Mouse (Mus musculus) CH12.LX (cell line): Measurements from ENCODE around the gene Oosp3. TPM values are rescaled to one million over a fixed set of nuclear protein-coding genes. Genes with fewer than 3 reads are reported as not detected.

Experiments used
- DNase-seq: peaks from one replicate; pipeline ENCODE4 v3.0.0-alpha.2; 2013; ENCODE audit errors: extremely low read depth
- H3K27ac ChIP-seq: 2 replicates; pipeline ENCODE4 v1.5.1; 2012; ENCODE audit warnings: low read depth, mild to moderate bottlenecking, control low read depth, moderate library complexity; ENCODE audit not compliant: insufficient read depth
- H3K27me3 ChIP-seq: replicated peaks from 2 replicates; pipeline ENCODE3; 2012; ENCODE audit warnings: inconsistent platforms
- H3K36me3 ChIP-seq, 2 experiments: replicated peaks in 1 of 2; 2 replicates each; pipeline versions ENCODE3 to v1.6.1; 2012; ENCODE audit warnings: inconsistent platforms in 1 of 2, low read length in 1 of 2, mild to moderate bottlenecking in 1 of 2, mixed read lengths in 1 of 2, moderate library complexity in 1 of 2; ENCODE audit not compliant: control insufficient read depth in 1 of 2, insufficient read depth in 1 of 2
- H3K4me1 ChIP-seq, 2 experiments: 2 replicates each; pipeline ENCODE4 v1.6.1; 2012; ENCODE audit warnings: inconsistent platforms in 1 of 2, moderate library complexity in 1 of 2; ENCODE audit not compliant: insufficient read depth in 2 of 2, control insufficient read depth in 1 of 2
- H3K4me2 ChIP-seq: 2 replicates; pipeline ENCODE4 v1.6.1; 2012; ENCODE audit warnings: low read depth, mild to moderate bottlenecking, control low read depth; ENCODE audit not compliant: poor library complexity, insufficient read depth, severe bottlenecking
- H3K4me3 ChIP-seq, 3 experiments: fragments of 150-350 bp in 1 of 3; sonication (generic) in 1 of 3; replicated peaks in 1 of 3; 2 replicates each; pipeline versions ENCODE3 to v1.5.1; 2011 to 2012; ENCODE audit warnings: low read depth in 2 of 3, low read length in 2 of 3, mild to moderate bottlenecking in 2 of 3, moderate library complexity in 2 of 3, control low read depth in 1 of 3, improper control_type of control experiment in 1 of 3, inconsistent platforms in 1 of 3, mixed read lengths in 1 of 3; ENCODE audit not compliant: poor library complexity in 1 of 3
- H3K79me2 ChIP-seq: replicated peaks from 2 replicates; pipeline ENCODE4 v1.6.1; 2012; ENCODE audit warnings: mild to moderate bottlenecking, moderate library complexity; ENCODE audit not compliant: control insufficient read depth, poor library complexity, insufficient read depth, severe bottlenecking; ENCODE audit errors: extremely low read depth
- H3K9ac ChIP-seq: 2 replicates; pipeline ENCODE4 v1.6.1; 2012; ENCODE audit warnings: low read depth, mild to moderate bottlenecking, control low read depth, moderate library complexity; ENCODE audit not compliant: insufficient read depth
- H3K9me3 ChIP-seq: replicated peaks from 2 replicates; pipeline ENCODE3; 2012; ENCODE audit warnings: low read length, inconsistent platforms, mixed read lengths
- CHD1 ChIP-seq: IDR thresholded peaks from 2 replicates; pipeline ENCODE4 v1.6.1; 2012; ENCODE audit warnings: low read depth, low read length, improper control_type of control experiment, inconsistent platforms
- CTCF ChIP-seq, 2 experiments: IDR thresholded peaks in 1 of 2; conservative IDR thresholded peaks in 1 of 2; 2 replicates each; pipeline ENCODE4 v1.5.1; 2011 to 2012; ENCODE audit warnings: low read depth in 2 of 2, low read length in 2 of 2, improper control_type of control experiment in 1 of 2, inconsistent platforms in 1 of 2, mild to moderate bottlenecking in 1 of 2, moderate library complexity in 1 of 2
- ELF1 ChIP-seq: IDR thresholded peaks from 2 replicates; pipeline ENCODE4 v1.6.1; 2014; ENCODE audit warnings: low read depth, mild to moderate bottlenecking, inconsistent platforms, low read length, improper control_type of control experiment
- EP300 ChIP-seq: IDR thresholded peaks from 2 replicates; pipeline ENCODE4 v1.6.1; 2011; ENCODE audit warnings: low read length, improper control_type of control experiment
- ETS1 ChIP-seq: conservative IDR thresholded peaks from 2 replicates; pipeline ENCODE4 v1.6.1; 2012; ENCODE audit warnings: low read depth, mild to moderate bottlenecking, inconsistent platforms, low read length, improper control_type of control experiment, moderate library complexity
- GABPA ChIP-seq: IDR thresholded peaks from 2 replicates; pipeline ENCODE4 v1.6.1; 2012; ENCODE audit warnings: low read depth, low read length, improper control_type of control experiment, inconsistent platforms; ENCODE audit not compliant: insufficient replicate concordance
- HCFC1 ChIP-seq: IDR thresholded peaks from 2 replicates; pipeline ENCODE4 v1.6.1; 2012; ENCODE audit warnings: low read depth, mild to moderate bottlenecking, inconsistent platforms, low read length, improper control_type of control experiment
- JUND ChIP-seq: conservative IDR thresholded peaks from 2 replicates; pipeline ENCODE4 v1.6.1; 2011; ENCODE audit warnings: low read depth, low read length, improper control_type of control experiment
- MAFK ChIP-seq: IDR thresholded peaks from 2 replicates; pipeline ENCODE4 v1.6.1; 2011; ENCODE audit warnings: low read length, improper control_type of control experiment; ENCODE audit not compliant: insufficient replicate concordance
- MAX ChIP-seq: IDR thresholded peaks from 2 replicates; pipeline ENCODE4 v1.6.1; 2011; ENCODE audit warnings: low read length, improper control_type of control experiment
- MXI1 ChIP-seq: IDR thresholded peaks from 2 replicates; pipeline ENCODE4 v1.6.1; 2011; ENCODE audit warnings: mild to moderate bottlenecking, low read depth, low read length, improper control_type of control experiment
- NELFE ChIP-seq: IDR thresholded peaks from 2 replicates; pipeline ENCODE4 v1.6.1; 2011; ENCODE audit warnings: low read depth, low read length, improper control_type of control experiment
- NRF1 ChIP-seq: IDR thresholded peaks from 2 replicates; pipeline ENCODE4 v1.6.1; 2014; ENCODE audit warnings: low read depth, mild to moderate bottlenecking, inconsistent platforms, low read length, improper control_type of control experiment, moderate library complexity
- POLR2A ChIP-seq: IDR thresholded peaks from 2 replicates; pipeline ENCODE4 v1.6.1; 2011; ENCODE audit warnings: low read depth, mild to moderate bottlenecking, improper control_type of control experiment, low read length
- SMC3 ChIP-seq: IDR thresholded peaks from 2 replicates; pipeline ENCODE4 v1.6.1; 2011; ENCODE audit warnings: low read depth, low read length, improper control_type of control experiment
- TBP ChIP-seq: conservative IDR thresholded peaks from 2 replicates; pipeline ENCODE4 v1.6.1; 2011; ENCODE audit warnings: low read depth, low read length, improper control_type of control experiment
- TCF12 ChIP-seq: IDR thresholded peaks from 2 replicates; pipeline ENCODE4 v1.6.1; 2014; ENCODE audit warnings: low read depth, mild to moderate bottlenecking, inconsistent platforms, low read length, improper control_type of control experiment
- USF2 ChIP-seq: conservative IDR thresholded peaks from 2 replicates; pipeline ENCODE4 v1.6.1; 2011; ENCODE audit warnings: low read depth, low read length, improper control_type of control experiment
- ZMIZ1 ChIP-seq: IDR thresholded peaks from 2 replicates; pipeline ENCODE4 v1.6.1; 2012; ENCODE audit warnings: low read depth, mild to moderate bottlenecking, inconsistent platforms, low read length, improper control_type of control experiment
- ZNF384 ChIP-seq: IDR thresholded peaks from 2 replicates; pipeline ENCODE4 v1.6.1; 2012; ENCODE audit warnings: low read depth, low read length, improper control_type of control experiment, inconsistent platforms
- dilution Hi-C: fragments of 300-500 bp; cut with MboI; formaldehyde crosslinking; loops from 2 replicates; pipeline ENCODE4 v1.14.3; 2020; ENCODE audit warnings: low sequenced_read_pairs; ENCODE audit not compliant: extremely low pct_unique_long_range_greater_than_20kb, extremely low pct_ligation_motif_present
- in situ Hi-C: fragments of 300-500 bp; cut with MboI; formaldehyde crosslinking; loops from 3 replicates; pipeline ENCODE4 v1.14.3; 2019; ENCODE audit warnings: low sequenced_read_pairs, low pct_ligation_motif_present, low pct_unique_long_range_greater_than_20kb, mixed read lengths
- polyA plus RNA-seq: library from polyadenylated mRNA; unstranded; fragments of >175 nt; gene quantifications from 2 replicates; pipeline ENCODE4 v1.2.1, GENCODE M21; 2012; ENCODE audit warnings: low read depth; ENCODE audit not compliant: insufficient read length
- total RNA-seq, 2 experiments: library from RNA; depleted of rRNA; stranded (reverse); fragments of 300-350 nt in 1 of 2; fragments of >200 nt in 1 of 2; gene quantifications; 2 replicates each; pipeline ENCODE4 v1.2.3; 2012 to 2014

The Oosp3 gene
- total and polyA plus RNA-seq, 3 experiments: not detected

DNA sequence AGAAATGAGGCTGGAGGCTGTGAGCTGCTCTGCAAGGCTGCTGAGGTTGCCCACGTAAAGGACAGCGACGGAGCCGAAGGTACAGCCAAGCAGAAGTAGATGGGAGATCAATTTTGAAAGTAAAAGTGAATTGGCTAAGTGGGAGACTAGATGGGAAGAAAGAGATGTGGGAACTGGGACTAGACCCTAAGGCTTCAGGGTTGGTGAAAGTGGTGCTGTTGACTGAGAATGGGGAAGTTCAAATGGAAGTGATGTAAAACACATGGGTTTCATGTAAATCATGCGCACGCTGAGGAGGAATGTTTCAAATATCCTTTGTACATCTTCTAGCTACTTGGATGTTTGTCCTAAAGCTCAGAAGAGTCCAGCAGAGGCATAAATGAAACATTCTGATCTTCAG is 1.5 kb downstream of the Oosp3 start:
- Histone ChIP-seq H3K4me2 (peak overlapping the region; percentile 51), H3K79me2 (no peaks in the 10 kb centered on the region), H3K4me1 (peaks cover 3 to 19% of the 10 kb centered on the region in 2 experiments; a peak in 3 of 4 replicates), H3K36me3 (no peaks in the 10 kb centered on the region), H3K9me3 (no peaks in the 10 kb centered on the region), H3K27me3 (no peaks in the 10 kb centered on the region), H3K27ac (no peak overlapping the region), H3K4me3 (no peak overlapping the region), H3K9ac (no peak overlapping the region)
- DNase-seq: peak; percentile 24
- in situ Hi-C loops (loop anchor here (10.0 kb wide), 1 partner anchor 84 kb away; no protein-coding TSS in a partner anchor), dilution Hi-C loops (no loop called here)
- TF ChIP-seq GABPA: no peak
- TF ChIP-seq TBP: 0 out of 2 replicates have a peak, but pooled peaks have one; percentile 15
- peak; percentile 48; the same call in 1 of the 2 replicates for TF ChIP-seq EP300

GRCm38 (mm10) chr19:11712451-11712850 is 15.6 kb downstream of the Oosp3 start:
- Histone ChIP-seq H3K4me3 (no peak overlapping the region), H3K27ac (no peak overlapping the region), H3K9ac (no peak overlapping the region), H3K36me3 (no peaks in the 10 kb centered on the region), H3K4me2 (no peak overlapping the region), H3K27me3 (no peaks in the 10 kb centered on the region), H3K9me3 (no peaks in the 10 kb centered on the region), H3K4me1 (peaks cover 0 to 2% of the 10 kb centered on the region in 2 experiments; a peak in 2 of 4 replicates), H3K79me2 (no peaks in the 10 kb centered on the region)
- DNase-seq: no peak
- dilution Hi-C loops (no loop called here), in situ Hi-C loops (no loop called here)
- no peak for TF ChIP-seq MAX
- TF ChIP-seq ETS1: no peak
- no peak for TF ChIP-seq ZMIZ1
- no peak for TF ChIP-seq NRF1
- TF ChIP-seq TCF12: no peak
- no peak for TF ChIP-seq MAFK
- no peak for TF ChIP-seq NELFE
- TF ChIP-seq ZNF384: no peak
- TF ChIP-seq POLR2A: no peak
- TF ChIP-seq CHD1: no peak
- no peak for TF ChIP-seq GABPA
- no peak for TF ChIP-seq TBP
- no peak for TF ChIP-seq MXI1
- TF ChIP-seq JUND: no peak
- no peak for TF ChIP-seq USF2

DNA sequence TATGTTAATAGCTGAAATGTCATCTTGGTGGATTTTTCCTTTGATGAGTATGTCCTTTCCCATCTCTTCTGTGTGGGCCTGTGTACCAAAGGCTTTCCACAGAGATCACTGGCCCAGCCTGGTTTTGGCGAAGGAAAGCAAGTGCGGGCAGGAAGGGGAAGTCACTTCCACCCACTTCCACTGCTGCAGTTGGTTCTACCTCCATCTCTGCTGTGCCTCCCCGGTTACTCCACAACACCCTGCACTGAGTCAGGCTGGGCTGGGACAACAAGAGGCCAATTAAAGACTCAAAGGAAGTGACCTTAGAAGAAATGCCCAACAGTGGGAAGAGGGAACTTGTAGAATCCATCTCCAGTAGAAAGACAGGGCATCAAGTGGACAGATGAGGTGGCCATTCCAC is 23.2 kb downstream of the Oosp3 start:
- Histone ChIP-seq H3K36me3 (no peaks in the 10 kb centered on the region), H3K9me3 (no peaks in the 10 kb centered on the region), H3K79me2 (no peaks in the 10 kb centered on the region), H3K9ac (no peak overlapping the region)
- in situ Hi-C loops: no loop called here
- TF ChIP-seq ELF1 (no peak), ZMIZ1 (no peak), SMC3 (no peak), GABPA (no peak), EP300 (no peak), HCFC1 (no peak), CTCF (conservative IDR thresholded peaks at IDR 0.05 in 1 of 2, IDR thresholded peaks at IDR 0.05 in 1 of 2; ENCODE audit: low read depth in 2 of 2, low read length in 2 of 2) (no peak)
- TF ChIP-seq, all 38 proteins: peak for 0
- DNase-seq: no peak
- dilution Hi-C loops: no loop called here
- Histone ChIP-seq H3K27ac (no peak overlapping the region), H3K4me2 (no peak overlapping the region), H3K4me1 (no peaks in the 10 kb centered on the region), H3K4me3 (no peak overlapping the region), H3K27me3 (no peaks in the 10 kb centered on the region)
